Mouse (Mus musculus): ENCODE results near the gene Kpna2. TPM values are rescaled to one million over a fixed set of nuclear protein-coding genes. Genes with fewer than 3 reads are reported as not detected.

Kpna2 gene
- polyA plus RNA-seq (2014; fragmentation: Illumina TruSeq; extraction: RNeasy Lipid Tissue Mini Kit (QIAGEN cat#74804); ENCODE audit: low read depth, low replicate concordance) = 41.0 TPM

DNA sequence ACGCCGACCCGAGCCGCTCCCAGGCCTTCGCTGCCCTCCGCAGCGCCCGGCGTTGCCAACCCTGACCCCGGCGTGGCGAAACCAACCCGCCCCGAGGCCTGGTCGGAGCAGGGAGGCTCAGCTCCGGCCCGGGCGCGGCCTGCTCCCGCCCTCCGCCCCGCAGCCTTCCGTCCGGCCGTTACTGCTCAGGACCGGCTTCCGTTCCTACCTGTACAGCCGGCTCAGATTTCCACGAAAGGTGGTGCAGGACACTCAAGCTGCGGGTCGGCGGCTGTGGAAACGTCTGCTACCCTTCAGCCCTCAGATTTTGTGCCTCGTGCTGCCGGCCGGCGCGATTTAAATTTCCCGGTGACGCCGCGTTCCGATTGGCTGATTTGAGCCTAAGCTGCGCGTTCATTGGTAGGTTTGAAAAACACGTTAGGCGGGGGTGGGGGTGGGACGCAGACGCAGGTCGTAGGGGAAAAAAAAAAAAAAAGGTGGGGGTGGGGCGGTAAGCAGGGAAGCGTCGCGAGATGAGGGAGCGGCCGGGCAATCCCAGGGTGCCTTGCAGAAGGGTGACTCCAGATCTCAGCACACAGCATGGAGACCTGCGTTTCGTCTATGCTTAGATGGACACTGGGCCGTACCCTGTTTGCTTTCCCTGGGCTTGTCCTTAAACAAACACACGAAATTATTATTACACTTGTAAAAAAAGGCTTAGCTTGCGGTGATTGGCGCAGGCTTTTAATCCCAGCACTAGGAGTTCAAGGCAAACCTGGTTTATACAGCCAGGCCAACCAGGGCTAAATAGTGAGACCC, at the start of gene Kpna2:
Gene Kpna2, minus strand, starts transcription at position 391 of the 798 bp plus-strand sequence.

DNA sequence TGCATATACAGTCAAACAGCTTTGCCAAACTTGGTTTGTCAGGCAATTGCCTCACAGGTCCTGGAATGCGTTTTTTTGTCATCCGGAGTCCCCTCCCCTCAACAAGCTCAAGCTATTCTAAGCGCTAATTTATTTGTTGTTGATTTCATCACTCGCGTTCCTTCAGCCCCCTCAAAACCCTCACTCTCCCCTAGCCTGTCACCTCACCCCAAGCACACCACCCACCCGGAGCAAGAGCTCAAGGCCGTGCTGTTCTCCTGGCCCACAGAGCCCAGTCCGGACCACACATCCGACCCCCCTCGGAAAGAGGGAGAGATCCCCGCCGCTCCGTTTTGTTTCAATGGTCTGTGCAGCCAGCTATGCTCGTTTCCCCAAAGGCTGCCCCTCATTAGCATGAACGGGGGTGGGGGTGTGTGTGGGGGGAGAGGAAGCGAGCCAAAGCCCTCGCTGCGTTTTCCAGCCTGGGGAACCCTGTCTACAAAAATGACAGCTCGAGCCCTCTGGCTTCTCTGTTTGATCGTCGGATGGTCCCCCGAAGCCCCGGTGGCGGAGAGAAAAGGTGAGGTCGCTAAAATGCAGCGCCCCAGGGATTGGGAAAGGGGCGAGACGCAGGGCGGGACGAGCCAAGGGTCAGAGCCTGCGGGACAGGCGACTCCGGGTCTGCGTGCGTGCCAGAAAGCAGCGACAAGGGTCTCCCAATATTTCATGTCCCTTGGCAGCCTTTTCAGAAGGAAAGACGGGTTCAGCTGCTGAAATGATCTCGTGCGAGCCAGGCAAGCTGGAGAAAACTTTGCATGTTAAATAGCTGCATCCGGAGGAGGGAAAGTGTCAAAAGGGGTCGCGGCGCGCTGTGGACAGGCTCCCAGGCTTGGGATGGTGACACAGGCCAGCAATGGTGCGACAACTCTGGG, 26.3 kb upstream of the Kpna2 start, which contains the start of gene 1810010H24Rik:
Gene 1810010H24Rik, plus strand, starts transcription at position 271 of the 911 bp plus-strand sequence.

Other genes with a start within 250 kb of the Kpna2 start
- 24.8 TPM for gene Pecam1, start 248.9 kb downstream of the Kpna2 start, polyA plus RNA-seq (2014; fragmentation: Illumina TruSeq; extraction: RNeasy Lipid Tissue Mini Kit (QIAGEN cat#74804); ENCODE audit: low read depth, low replicate concordance)
- gene Milr1, start 248.3 kb downstream of the Kpna2 start, polyA plus RNA-seq (2014; fragmentation: Illumina TruSeq; extraction: RNeasy Lipid Tissue Mini Kit (QIAGEN cat#74804); ENCODE audit: low read depth, low replicate concordance) = 0.61 TPM
- gene Polg2, start 220.0 kb downstream of the Kpna2 start, polyA plus RNA-seq (2014; fragmentation: Illumina TruSeq; extraction: RNeasy Lipid Tissue Mini Kit (QIAGEN cat#74804); ENCODE audit: low read depth, low replicate concordance) = 5.5 TPM
- gene Ddx5, start 210.4 kb downstream of the Kpna2 start, polyA plus RNA-seq (2014; fragmentation: Illumina TruSeq; extraction: RNeasy Lipid Tissue Mini Kit (QIAGEN cat#74804); ENCODE audit: low read depth, low replicate concordance) = 996 TPM
- 17.0 TPM for gene Cep95, start 210.3 kb downstream of the Kpna2 start, polyA plus RNA-seq (2014; fragmentation: Illumina TruSeq; extraction: RNeasy Lipid Tissue Mini Kit (QIAGEN cat#74804); ENCODE audit: low read depth, low replicate concordance)
- 80.2 TPM for gene Smurf2, start 78.8 kb downstream of the Kpna2 start, polyA plus RNA-seq (2014; fragmentation: Illumina TruSeq; extraction: RNeasy Lipid Tissue Mini Kit (QIAGEN cat#74804); ENCODE audit: low read depth, low replicate concordance)
- 4.0 TPM for gene 1810010H24Rik, start 26.1 kb upstream of the Kpna2 start, polyA plus RNA-seq (2014; fragmentation: Illumina TruSeq; extraction: RNeasy Lipid Tissue Mini Kit (QIAGEN cat#74804); ENCODE audit: low read depth, low replicate concordance)
- gene Bptf, start 132.6 kb upstream of the Kpna2 start, polyA plus RNA-seq (2014; fragmentation: Illumina TruSeq; extraction: RNeasy Lipid Tissue Mini Kit (QIAGEN cat#74804); ENCODE audit: low read depth, low replicate concordance) = 30.2 TPM
- 36.3 TPM for gene Nol11, start 189.8 kb upstream of the Kpna2 start, polyA plus RNA-seq (2014; fragmentation: Illumina TruSeq; extraction: RNeasy Lipid Tissue Mini Kit (QIAGEN cat#74804); ENCODE audit: low read depth, low replicate concordance)